Mouse (Mus musculus): ENCODE results near the gene Eif3g. TPM values are rescaled to one million over a fixed set of nuclear protein-coding genes. Genes with fewer than 3 reads are reported as not detected.
A peak's percentile ranks its signal among the peaks of the same experiment; 100 is the strongest.

Eif3g gene
- polyA plus RNA-seq, 1 experiment from 2014 or later: 131 TPM

GRCm38 (mm10) chr9:20916160-20916559, 17.7 kb upstream of the Eif3g start:
- Histone ChIP-seq H3K36me3 (ENCODE audit: control insufficient read depth, insufficient read depth) (peaks cover 92% of the 10 kb centered on the region), H3K9ac (ENCODE audit: low read depth, low read length) (no peak overlapping the region), H3K9me3 (ENCODE audit: control insufficient read depth) (no peaks in the 10 kb centered on the region), H3K27me3 (replicated peaks; ENCODE audit: control insufficient read depth, insufficient read depth, low read length) (no peaks in the 10 kb centered on the region), H3K4me1 (replicated peaks; ENCODE audit: control insufficient read depth, insufficient read depth, low read length) (no peaks in the 10 kb centered on the region), H3K4me3 (ENCODE audit: low read depth, low read length) (no peak overlapping the region), H3K27ac (ENCODE audit: low read depth, low read length) (no peak overlapping the region), H3K4me2 (replicated peaks; ENCODE audit: low read depth) (no peak overlapping the region)
- ATAC-seq: no peak
- TF ChIP-seq CTCF (IDR thresholded peaks at IDR 0.05; ENCODE audit: low read depth): peak; percentile 70
- WGBS: 71% methylated on average over 4 of the region's 4 CpGs

- H3K9ac ChIP-seq (ENCODE audit: low read depth, low read length): no peak overlapping the region
- H3K27ac ChIP-seq (ENCODE audit: low read depth, low read length): no peak overlapping the region
- no peak overlapping the region for H3K4me3 ChIP-seq (ENCODE audit: low read depth, low read length)
- TF ChIP-seq CTCF (IDR thresholded peaks at IDR 0.05; ENCODE audit: low read depth): no peak
- H3K27me3 ChIP-seq (replicated peaks; ENCODE audit: control insufficient read depth, insufficient read depth, low read length): no peaks in the 10 kb centered on the region
- no peak overlapping the region for H3K4me2 ChIP-seq (replicated peaks; ENCODE audit: low read depth)
- 87% methylated on average over 9 of the region's 9 CpGs for WGBS
- H3K36me3 ChIP-seq (ENCODE audit: control insufficient read depth, insufficient read depth): peaks cover 89% of the 10 kb centered on the region
- H3K9me3 ChIP-seq (ENCODE audit: control insufficient read depth): no peaks in the 10 kb centered on the region
- ATAC-seq: no peak
- no peaks in the 10 kb centered on the region for H3K4me1 ChIP-seq (replicated peaks; ENCODE audit: control insufficient read depth, insufficient read depth, low read length)
Measured at GRCm38 (mm10) chr9:20909948-20910347, 11.5 kb upstream of the Eif3g start.

- 19% methylated on average over 6 of the region's 6 CpGs for WGBS
- Histone ChIP-seq H3K9me3 (ENCODE audit: control insufficient read depth) (no peaks in the 10 kb centered on the region), H3K4me3 (ENCODE audit: low read depth, low read length) (no peak overlapping the region), H3K27ac (ENCODE audit: low read depth, low read length) (no peak overlapping the region), H3K4me2 (replicated peaks; ENCODE audit: low read depth) (peak overlapping the region; percentile 33), H3K9ac (ENCODE audit: low read depth, low read length) (no peak overlapping the region), H3K4me1 (replicated peaks; ENCODE audit: control insufficient read depth, insufficient read depth, low read length) (no peaks in the 10 kb centered on the region; the same call in 1 of the 2 replicates), H3K36me3 (ENCODE audit: control insufficient read depth, insufficient read depth) (peaks cover 14% of the 10 kb centered on the region), H3K27me3 (replicated peaks; ENCODE audit: control insufficient read depth, insufficient read depth, low read length) (no peaks in the 10 kb centered on the region)
- ATAC-seq: no peak
- TF ChIP-seq CTCF (IDR thresholded peaks at IDR 0.05; ENCODE audit: low read depth): no peak
Measured at GRCm38 (mm10) chr9:20902174-20902491, 3.7 kb upstream of the Eif3g start.

- Histone ChIP-seq H3K9me3 (ENCODE audit: control insufficient read depth) (no peaks in the 10 kb centered on the region), H3K4me3 (ENCODE audit: low read depth, low read length) (no peak overlapping the region), H3K9ac (ENCODE audit: low read depth, low read length) (no peak overlapping the region), H3K4me1 (replicated peaks; ENCODE audit: control insufficient read depth, insufficient read depth, low read length) (no peaks in the 10 kb centered on the region; the same call in 1 of the 2 replicates), H3K4me2 (replicated peaks; ENCODE audit: low read depth) (peak overlapping the region; percentile 33), H3K27ac (ENCODE audit: low read depth, low read length) (no peak overlapping the region), H3K36me3 (ENCODE audit: control insufficient read depth, insufficient read depth) (peaks cover 14% of the 10 kb centered on the region), H3K27me3 (replicated peaks; ENCODE audit: control insufficient read depth, insufficient read depth, low read length) (no peaks in the 10 kb centered on the region)
- no peak for ATAC-seq
- 9% methylated on average over 13 of the region's 13 CpGs for WGBS
- TF ChIP-seq CTCF (IDR thresholded peaks at IDR 0.05; ENCODE audit: low read depth): peak; percentile 84
Measured at GRCm38 (mm10) chr9:20901466-20902173, 3.2 kb upstream of the Eif3g start.

- ATAC-seq: peak; percentile 59
- Histone ChIP-seq H3K9ac (ENCODE audit: low read depth, low read length) (peak overlapping the region; percentile 85), H3K4me2 (replicated peaks; ENCODE audit: low read depth) (peak overlapping the region; percentile 92), H3K4me3 (ENCODE audit: low read depth, low read length) (peak overlapping the region; percentile 94), H3K27ac (ENCODE audit: low read depth, low read length) (peak overlapping the region; percentile 57), H3K9me3 (ENCODE audit: control insufficient read depth) (no peaks in the 10 kb centered on the region), H3K36me3 (ENCODE audit: control insufficient read depth, insufficient read depth) (peaks cover 35% of the 10 kb centered on the region), H3K27me3 (replicated peaks; ENCODE audit: control insufficient read depth, insufficient read depth, low read length) (no peaks in the 10 kb centered on the region), H3K4me1 (replicated peaks; ENCODE audit: control insufficient read depth, insufficient read depth, low read length) (no peaks in the 10 kb centered on the region; the same call in 1 of the 2 replicates)
- TF ChIP-seq CTCF (IDR thresholded peaks at IDR 0.05; ENCODE audit: low read depth): no peak
- WGBS: 4% methylated on average over 30 of the region's 39 CpGs
Measured at GRCm38 (mm10) chr9:20897736-20898510, 500 bp downstream of the Eif3g start.

GRCm38 (mm10) chr9:20895382-20895781, 3.0 kb downstream of the Eif3g start:
- Histone ChIP-seq H3K9ac (ENCODE audit: low read depth, low read length) (no peak overlapping the region), H3K27ac (ENCODE audit: low read depth, low read length) (no peak overlapping the region), H3K4me2 (replicated peaks; ENCODE audit: low read depth) (no peak overlapping the region), H3K4me1 (replicated peaks; ENCODE audit: control insufficient read depth, insufficient read depth, low read length) (no peaks in the 10 kb centered on the region; the same call in 1 of the 2 replicates), H3K27me3 (replicated peaks; ENCODE audit: control insufficient read depth, insufficient read depth, low read length) (no peaks in the 10 kb centered on the region), H3K4me3 (ENCODE audit: low read depth, low read length) (no peak overlapping the region), H3K36me3 (ENCODE audit: control insufficient read depth, insufficient read depth) (peaks cover 58% of the 10 kb centered on the region), H3K9me3 (ENCODE audit: control insufficient read depth) (no peaks in the 10 kb centered on the region)
- ATAC-seq: no peak
- TF ChIP-seq CTCF (IDR thresholded peaks at IDR 0.05; ENCODE audit: low read depth): no peak
- 96% methylated on average over 9 of the region's 9 CpGs for WGBS
